Mouse (Mus musculus): ENCODE data around the gene Nckap5l. TPM values are rescaled to one million over a fixed set of nuclear protein-coding genes. Genes with fewer than 3 reads are reported as not detected.
"Not testable (repeated sequence)": the region's sequence is repeated elsewhere in the genome, so short reads cannot be mapped to it uniquely, and the experiment has no call there.

Gene Nckap5l
- total RNA-seq, 2 experiments from 2014 or later: 19.4 to 21.4 TPM

GRCm38 (mm10) chr15:99406986-99407570 is 50.5 kb downstream of the Nckap5l start:
- DNase-seq (ENCODE audit: low spot score in 2 of 2): no peak
- intact Hi-C loops (cut with DNase I): no loop called here

- no peak for DNase-seq (ENCODE audit: low spot score in 2 of 2)
- intact Hi-C loops (cut with DNase I): no loop called here
Measured at GRCm38 (mm10) chr15:99405150-99405549, 52.4 kb downstream of the Nckap5l start.

GRCm38 (mm10) chr15:99403159-99403889 is 54.2 kb downstream of the Nckap5l start:
- intact Hi-C loops (cut with DNase I): no loop called here
- no peak for DNase-seq (ENCODE audit: low spot score in 2 of 2)

GRCm38 (mm10) chr15:99400602-99401001 is 56.9 kb downstream of the Nckap5l start:
- intact Hi-C loops (cut with DNase I): no loop called here
- DNase-seq (ENCODE audit: low spot score in 2 of 2): no peak

GRCm38 (mm10) chr15:99399503-99400245 is 57.9 kb downstream of the Nckap5l start:
- intact Hi-C loops (cut with DNase I): no loop called here
- DNase-seq (ENCODE audit: low spot score in 2 of 2): no peak

GRCm38 (mm10) chr15:99397622-99398021 is 59.9 kb downstream of the Nckap5l start:
- intact Hi-C loops (cut with DNase I): no loop called here
- no peak for DNase-seq (ENCODE audit: low spot score in 2 of 2)

- intact Hi-C loops (cut with DNase I): no loop called here
- DNase-seq (ENCODE audit: low spot score in 2 of 2): no peak
Measured at GRCm38 (mm10) chr15:99396875-99397274, 60.7 kb downstream of the Nckap5l start.

DNA sequence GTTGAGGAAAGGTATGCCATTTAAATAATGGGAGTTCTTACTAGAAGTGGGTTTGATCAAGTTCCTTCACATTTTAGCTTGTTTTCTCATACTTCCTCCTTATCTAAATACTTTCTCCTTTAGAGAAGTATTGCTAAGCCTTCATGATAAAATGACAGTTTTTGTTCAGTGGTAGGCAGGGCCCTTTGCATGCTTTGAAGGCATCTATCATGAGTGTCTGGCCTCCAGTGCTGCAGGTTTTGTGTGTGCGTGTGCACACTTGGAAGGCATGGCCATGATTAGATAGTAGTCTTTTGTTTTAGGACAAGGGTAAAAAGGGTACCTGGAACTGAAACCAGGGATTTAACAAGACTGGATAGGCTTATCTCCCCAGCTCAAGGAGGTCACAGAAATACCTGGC is 61.1 kb downstream of the Nckap5l start:
- intact Hi-C loops (cut with DNase I): no loop called here
- no peak for DNase-seq (ENCODE audit: low spot score in 2 of 2)

DNA sequence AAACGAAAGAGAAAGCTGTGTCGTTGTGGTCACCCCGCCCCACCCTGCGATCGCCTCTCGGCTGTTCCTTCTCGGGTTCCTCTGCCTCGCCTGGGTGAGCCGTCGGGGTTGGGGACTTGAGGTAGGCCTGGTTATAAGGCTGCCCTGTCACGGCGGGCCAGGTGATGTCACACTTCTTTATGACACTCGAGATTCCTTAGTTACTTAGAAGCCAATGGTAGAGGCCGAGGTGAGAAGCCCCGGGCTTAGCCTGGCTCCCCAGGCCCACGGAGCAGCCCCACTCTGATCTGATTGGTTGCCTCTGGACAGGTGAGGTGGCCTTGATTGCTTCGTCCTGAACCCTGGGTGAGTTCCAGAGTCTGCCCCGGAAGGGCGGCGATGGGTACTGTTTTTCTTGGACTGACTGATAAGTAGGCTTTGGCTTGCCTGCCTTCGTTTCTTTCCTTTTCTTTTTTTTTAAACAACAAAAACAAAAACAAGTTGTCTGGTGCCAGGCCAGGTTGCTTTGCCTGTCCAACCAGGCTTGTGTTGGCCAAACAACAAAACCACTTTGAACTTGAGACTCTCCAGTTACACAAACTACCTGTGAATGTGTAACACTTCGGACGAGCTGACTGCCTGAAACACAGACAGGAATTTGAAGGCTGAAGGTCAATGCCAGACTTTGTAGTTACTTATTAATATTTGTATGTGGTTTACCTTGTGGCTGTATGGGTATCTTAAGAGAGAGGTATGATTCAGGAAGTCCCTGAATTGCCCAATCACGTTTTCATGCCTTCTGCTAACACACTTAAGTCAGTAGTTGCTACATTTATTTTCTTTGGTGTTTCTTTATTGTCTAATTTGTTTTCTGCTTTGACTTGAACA is 63.9 kb downstream of the Nckap5l start:
- intact Hi-C loops (cut with DNase I): no loop called here
- DNase-seq (ENCODE audit: low spot score in 2 of 2): no peak

GRCm38 (mm10) chr15:99392486-99393385 is 64.8 kb downstream of the Nckap5l start, which contains the start of gene Tmbim6:
TSS of gene Tmbim6 (plus strand) at chr15:99392882.
- peak; percentile 97 to 99 for DNase-seq (ENCODE audit: low spot score in 2 of 2)
- intact Hi-C loops (cut with DNase I): no loop called here

- intact Hi-C loops (cut with DNase I): no loop called here
- no peak for DNase-seq (ENCODE audit: low spot score in 2 of 2)
Measured at GRCm38 (mm10) chr15:99391975-99392374, 65.6 kb downstream of the Nckap5l start.

DNA sequence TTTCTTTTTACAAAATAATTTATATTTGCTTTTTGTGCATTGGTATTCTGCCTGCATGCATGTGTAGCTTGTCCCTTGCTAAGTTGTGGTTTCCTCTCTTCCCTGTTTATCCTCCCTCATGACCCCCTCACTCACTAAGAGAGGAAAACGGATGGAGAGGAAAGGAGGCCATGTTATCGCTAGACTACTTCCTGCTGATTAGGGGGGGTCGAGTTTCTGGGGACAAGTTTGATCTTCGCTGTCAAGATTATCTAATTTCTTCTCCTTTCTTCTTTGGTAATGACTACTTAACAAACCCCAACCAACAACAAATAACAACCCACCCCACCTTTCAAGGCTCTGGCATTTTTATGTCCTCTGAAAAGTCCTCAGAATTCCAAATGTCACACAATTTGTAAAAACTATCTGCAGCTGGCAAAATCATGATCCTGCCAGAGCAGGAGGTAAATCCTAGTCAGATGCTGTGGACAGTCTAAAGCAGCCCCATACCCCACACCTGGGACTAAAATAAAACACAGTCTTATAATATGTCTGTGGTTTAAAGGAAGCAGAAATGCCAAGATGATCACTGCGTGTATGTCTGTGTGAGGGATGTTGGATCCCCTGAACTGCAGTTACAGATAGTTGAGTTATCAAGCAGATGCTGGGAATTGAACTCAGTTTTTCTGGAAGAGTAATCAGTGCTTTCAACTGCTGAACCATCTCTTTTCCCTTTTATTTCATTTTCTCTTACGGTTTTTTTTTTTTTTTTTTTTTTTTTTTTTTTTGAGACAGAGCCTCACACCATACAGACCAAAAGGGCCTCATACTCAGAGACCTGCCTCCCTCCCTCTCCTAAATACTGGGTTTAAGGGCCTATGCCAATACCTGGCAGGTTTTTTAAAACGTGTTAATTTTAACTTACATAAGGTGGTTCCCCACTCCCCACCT is 66.8 kb downstream of the Nckap5l start:
- intact Hi-C loops (cut with DNase I): no loop called here
- no peak for DNase-seq (ENCODE audit: low spot score in 2 of 2)

- intact Hi-C loops (cut with DNase I): no loop called here
- DNase-seq (ENCODE audit: low spot score in 2 of 2): no peak
Measured at GRCm38 (mm10) chr15:99387976-99388375, 69.6 kb downstream of the Nckap5l start.

DNA sequence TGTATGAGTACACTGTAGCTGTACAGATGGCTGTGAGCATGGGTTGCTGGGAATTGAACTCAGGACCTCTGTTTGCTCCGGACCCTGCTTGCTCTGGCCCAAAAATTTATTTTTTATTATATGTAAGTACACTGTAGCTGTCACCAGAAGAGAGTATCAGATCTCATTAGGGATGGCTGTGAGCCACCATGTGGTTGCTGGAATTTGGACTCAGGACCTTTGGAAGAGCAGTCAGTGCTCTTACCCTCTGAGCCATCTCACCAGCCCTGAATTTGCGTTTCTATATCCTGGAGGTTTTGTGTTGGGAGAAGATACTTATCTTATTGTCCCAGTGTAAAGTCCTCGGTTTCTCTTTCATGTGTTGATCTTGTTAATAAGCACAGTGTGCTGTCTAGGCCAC is 70.8 kb downstream of the Nckap5l start:
- intact Hi-C loops (cut with DNase I): no loop called here
- no peak for DNase-seq (ENCODE audit: low spot score in 2 of 2)

DNA sequence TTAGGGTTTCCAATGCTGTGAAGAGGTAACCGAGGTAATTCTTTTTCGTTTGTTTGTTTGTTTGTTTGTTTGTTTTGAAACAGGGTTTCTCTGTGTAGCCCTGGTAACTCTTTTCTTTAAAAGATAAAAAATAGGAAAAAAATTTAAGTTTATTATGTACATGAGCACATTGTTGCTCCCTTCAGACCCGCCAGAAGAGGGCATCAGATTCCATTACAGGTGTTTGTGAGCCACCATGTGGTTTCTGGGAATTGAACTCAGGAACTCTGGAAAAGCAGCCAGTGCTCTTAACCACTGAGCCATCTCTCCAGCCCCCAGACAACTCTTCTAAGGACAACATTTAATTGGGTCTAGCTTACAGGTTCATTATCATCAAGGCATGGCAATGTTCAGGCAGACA is 71.4 kb downstream of the Nckap5l start:
- DNase-seq (ENCODE audit: low spot score in 2 of 2); intact Hi-C loops (cut with DNase I): not testable (repeated sequence)

GRCm38 (mm10) chr15:99384071-99384470 is 73.5 kb downstream of the Nckap5l start:
- intact Hi-C loops (cut with DNase I): no loop called here
- DNase-seq (ENCODE audit: low spot score in 2 of 2): no peak

GRCm38 (mm10) chr15:99382893-99383292 is 74.7 kb downstream of the Nckap5l start:
- intact Hi-C loops (cut with DNase I): no loop called here
- no peak for DNase-seq (ENCODE audit: low spot score in 2 of 2)

DNA sequence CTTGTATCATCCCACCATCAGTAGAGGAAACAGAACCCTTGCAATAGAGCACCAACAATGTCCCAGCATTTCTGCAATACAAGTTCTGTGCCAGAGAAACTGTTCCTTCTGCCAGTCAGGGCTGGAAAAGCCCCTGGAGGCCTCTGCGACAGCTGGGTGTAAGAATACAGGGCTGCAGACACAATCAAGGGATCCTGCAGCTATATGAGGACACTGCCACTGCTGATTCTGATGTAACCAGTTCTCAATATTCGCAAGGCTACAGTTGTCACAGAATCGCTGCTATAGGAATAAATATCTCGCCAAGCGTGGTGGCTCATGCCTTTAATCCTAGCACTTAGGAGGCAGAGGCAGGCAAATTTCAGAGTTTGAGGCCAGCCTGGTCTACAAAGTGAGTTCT is 81.3 kb downstream of the Nckap5l start:
- no peak for DNase-seq (ENCODE audit: low spot score in 2 of 2)
- intact Hi-C loops (cut with DNase I): no loop called here
